Mouse (Mus musculus) thymus, adult 2 months (tissue): ENCODE data around the gene Nxph4. TPM values are rescaled to one million over a fixed set of nuclear protein-coding genes. Genes with fewer than 3 reads are reported as not detected.

Experiments used
- DNase-seq: peaks from one replicate; pipeline ENCODE4 v3.0.0; 2021
- H3K27ac ChIP-seq: fragments of 200-500 bp; 2 replicates; pipeline ENCODE4 v1.5.1; 2012; ENCODE audit warnings: low read length, control low read depth; ENCODE audit not compliant: control insufficient read depth, insufficient read depth
- H3K27me3 ChIP-seq: fragments of 200-500 bp; 2 replicates; pipeline ENCODE4 v1.6.1; 2012; ENCODE audit warnings: mild to moderate bottlenecking, low read length, moderate library complexity, mixed read lengths; ENCODE audit not compliant: control insufficient read depth, insufficient read depth
- H3K36me3 ChIP-seq: fragments of 200-500 bp; 2 replicates; pipeline ENCODE4 v1.6.1; 2012; ENCODE audit warnings: mild to moderate bottlenecking, low read length, moderate library complexity; ENCODE audit not compliant: control insufficient read depth, insufficient read depth
- H3K4me1 ChIP-seq: fragments of 200-500 bp; replicated peaks from 2 replicates; pipeline ENCODE4 v1.6.1; 2012; ENCODE audit warnings: low read length; ENCODE audit not compliant: control insufficient read depth, insufficient read depth
- H3K4me3 ChIP-seq: fragments of 200-500 bp; 2 replicates; pipeline ENCODE4 v1.5.1; 2012; ENCODE audit warnings: mild to moderate bottlenecking, low read length, control low read depth, moderate library complexity; ENCODE audit not compliant: control insufficient read depth, insufficient read depth
- CTCF ChIP-seq: fragments of 200-500 bp; IDR thresholded peaks from 2 replicates; pipeline ENCODE4 v1.5.1; 2012; ENCODE audit warnings: mild to moderate bottlenecking, control low read depth, low read length, moderate library complexity, borderline replicate concordance; ENCODE audit not compliant: control insufficient read depth, poor library complexity, insufficient read depth; ENCODE audit errors: extremely low read depth
- POLR2A ChIP-seq: fragments of 200-500 bp; IDR thresholded peaks from 2 replicates; pipeline ENCODE4 v1.6.1; 2012; ENCODE audit warnings: mild to moderate bottlenecking, low read length, control low read depth, moderate library complexity; ENCODE audit not compliant: control insufficient read depth, poor library complexity, insufficient read depth; ENCODE audit errors: extremely low read depth
- WGBS: fragments of 180-500 bp; shearing (Covaris S2); methylation state at CpG from one replicate; pipeline ENCODE4 v1.1.7; 2018; 5-methylcytosine and 5-hydroxymethylcytosine counted together
- polyA plus RNA-seq: library from polyadenylated mRNA; depleted of rRNA; stranded (reverse); fragments of >200 nt; gene quantifications from 2 replicates; pipeline ENCODE4 v1.2.3, GENCODE M21; 2012

Nxph4 gene
- polyA plus RNA-seq, 1 experiment = 0.20 TPM

GRCm38 (mm10) chr10:127509051-127509836, 25.1 kb downstream of the Nxph4 start:
- TF ChIP-seq CTCF (peak; percentile 82; the same call in 1 of the 2 replicates), POLR2A (no peak)
- H3K36me3 ChIP-seq = no peaks in the 10 kb centered on the region
- DNase-seq = peak; percentile 90
- no peak overlapping the region for H3K4me3 ChIP-seq
- H3K27ac ChIP-seq = no peak overlapping the region
- H3K4me1 ChIP-seq = peaks cover 38% of the 10 kb centered on the region
- peaks cover 5% of the 10 kb centered on the region; the same call in 1 of the 2 replicates for H3K27me3 ChIP-seq
- 3% methylated on average over 35 of the region's 35 CpGs for WGBS

DNA sequence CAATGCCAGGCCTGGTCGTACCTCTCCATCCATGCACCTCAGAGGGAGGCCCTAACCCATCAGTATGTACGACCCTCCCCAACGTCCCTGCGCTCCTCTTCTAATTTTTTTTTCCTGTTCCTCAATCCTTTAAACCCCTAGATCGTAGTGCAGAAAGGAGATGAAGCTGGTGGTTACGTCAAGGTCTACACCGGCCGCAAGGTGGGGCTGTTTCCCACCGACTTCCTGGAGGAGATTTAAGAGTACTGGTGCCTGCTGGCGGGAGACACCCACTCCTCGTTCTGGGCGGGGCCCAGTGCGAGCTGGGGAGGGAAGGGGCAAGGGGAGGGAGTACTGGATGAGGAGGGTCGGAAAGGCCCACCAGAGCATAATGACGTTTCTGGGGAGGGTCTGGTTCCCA, 26.1 kb downstream of the Nxph4 start:
- peaks cover 31% of the 10 kb centered on the region for H3K4me1 ChIP-seq
- H3K4me3 ChIP-seq = no peak overlapping the region
- peak; percentile 87 for DNase-seq
- WGBS = 6% methylated on average over 15 of the region's 15 CpGs
- no peak overlapping the region for H3K27ac ChIP-seq
- H3K36me3 ChIP-seq = no peaks in the 10 kb centered on the region
- no peak for TF ChIP-seq POLR2A
- peak; percentile 88 for TF ChIP-seq CTCF
- H3K27me3 ChIP-seq = peaks cover 1% of the 10 kb centered on the region; the same call in 1 of the 2 replicates

DNA sequence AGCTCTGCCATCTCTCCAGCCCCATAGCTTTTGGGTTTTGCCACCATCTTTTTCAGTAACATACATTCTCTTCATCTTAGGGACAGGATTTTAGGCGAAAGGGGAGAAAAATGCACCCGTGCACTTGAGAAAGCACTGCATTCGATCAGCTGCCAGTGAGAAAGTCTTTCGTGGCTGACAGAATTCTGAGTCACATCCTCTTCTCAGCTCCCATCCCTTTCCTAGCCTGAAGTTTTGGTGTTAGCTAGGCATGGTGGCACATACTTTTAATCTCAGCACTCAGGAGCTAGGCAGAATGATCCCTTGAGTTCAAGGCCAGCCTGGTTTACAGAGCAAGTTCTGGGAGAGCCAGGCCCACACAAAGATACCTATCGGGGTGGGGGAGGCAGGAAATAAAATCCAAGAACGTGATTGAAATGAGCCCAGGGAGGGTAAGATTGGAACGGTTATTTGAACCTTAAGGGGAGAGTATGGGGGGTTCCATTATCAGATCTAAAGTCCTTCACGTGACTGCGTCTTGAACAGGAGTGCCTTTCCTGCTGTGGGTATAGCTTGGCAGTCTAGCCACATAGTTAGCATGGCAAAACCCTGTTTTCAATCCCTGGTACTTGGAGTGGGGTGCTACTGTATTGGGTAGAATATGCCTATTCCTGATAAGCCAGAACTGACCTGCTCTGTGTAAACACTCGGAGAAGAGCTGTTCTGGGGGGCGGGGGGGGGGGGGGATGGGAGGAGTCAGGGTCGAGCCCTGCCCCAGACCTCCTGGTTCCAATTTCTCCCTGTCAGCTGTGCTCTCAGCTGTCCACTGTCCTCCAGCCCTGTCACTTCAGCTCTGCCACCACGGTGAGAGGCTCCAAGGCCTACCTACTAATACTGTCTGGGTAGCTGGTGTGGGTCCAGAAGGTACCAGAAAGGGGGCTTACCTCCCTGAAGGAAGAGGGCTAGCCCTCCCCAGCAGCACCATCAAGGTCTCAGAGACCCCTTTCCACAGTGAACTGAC, 33.2 kb downstream of the Nxph4 start, which contains the start of gene Stac3:
Gene Stac3, plus strand, starts transcription at position 793 of the 1,000 bp plus-strand sequence.
- H3K4me1 ChIP-seq = no peaks in the 10 kb centered on the region
- no peak within 1 kb of the TSS for H3K4me3 ChIP-seq
- DNase-seq = no peak
- peaks cover 21% of the 10 kb centered on the region; the same call in 1 of the 2 replicates for H3K36me3 ChIP-seq
- TF ChIP-seq POLR2A = no peak
- TF ChIP-seq CTCF = no peak
- WGBS = 92% methylated on average over 13 of the region's 13 CpGs
- no peaks in the 10 kb centered on the region for H3K27me3 ChIP-seq
- H3K27ac ChIP-seq = no peak within 1 kb of the TSS

- DNase-seq = no peak
- TF ChIP-seq CTCF (no peak), POLR2A (no peak)
- H3K4me3 ChIP-seq = no peak overlapping the region
- H3K4me1 ChIP-seq = no peaks in the 10 kb centered on the region
- no peak overlapping the region for H3K27ac ChIP-seq
- WGBS = 93% methylated on average over 4 of the region's 4 CpGs
- H3K36me3 ChIP-seq = peaks cover 30% of the 10 kb centered on the region
- H3K27me3 ChIP-seq = no peaks in the 10 kb centered on the region
Measured at GRCm38 (mm10) chr10:127500042-127500441, 34.3 kb downstream of the Nxph4 start.

- H3K4me3 ChIP-seq = no peak overlapping the region
- peaks cover 31% of the 10 kb centered on the region for H3K36me3 ChIP-seq
- DNase-seq = no peak
- H3K27ac ChIP-seq = no peak overlapping the region
- no peaks in the 10 kb centered on the region for H3K4me1 ChIP-seq
- 96% methylated on average over 5 of the region's 5 CpGs for WGBS
- TF ChIP-seq POLR2A (no peak), CTCF (no peak)
- no peaks in the 10 kb centered on the region for H3K27me3 ChIP-seq
Measured at GRCm38 (mm10) chr10:127499516-127499915, 34.8 kb downstream of the Nxph4 start.

DNA sequence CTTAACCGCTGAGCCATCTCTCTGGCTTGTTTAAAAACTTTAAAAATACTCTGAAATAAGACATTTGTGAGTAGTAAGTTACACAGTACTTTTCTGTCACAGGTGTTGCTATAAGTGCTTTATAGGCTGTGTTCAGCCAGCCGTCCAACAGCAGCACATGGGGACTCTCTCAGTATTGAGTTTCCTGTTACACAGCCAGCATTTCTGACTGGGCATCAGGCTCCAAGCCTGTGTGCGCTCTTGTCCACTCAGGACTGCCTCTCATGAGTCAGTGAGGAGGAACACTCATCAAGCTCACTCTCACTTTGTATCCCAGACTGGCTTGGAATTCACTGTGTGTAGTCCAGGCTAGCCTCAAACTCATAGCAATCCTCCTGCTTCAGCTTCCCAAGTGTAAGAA, 38.2 kb downstream of the Nxph4 start:
- H3K4me1 ChIP-seq = no peaks in the 10 kb centered on the region
- 94% methylated on average over 3 of the region's 3 CpGs for WGBS
- peaks cover 46% of the 10 kb centered on the region for H3K36me3 ChIP-seq
- no peak overlapping the region for H3K4me3 ChIP-seq
- H3K27me3 ChIP-seq = no peaks in the 10 kb centered on the region
- TF ChIP-seq POLR2A (no peak), CTCF (no peak)
- DNase-seq = no peak
- H3K27ac ChIP-seq = no peak overlapping the region
